Mouse (Mus musculus) right cerebral cortex, postnatal 25 days (tissue): ENCODE measurements around the gene Foxk1.

ENCODE experiments used
- DNase-seq: peaks from one replicate; pipeline ENCODE4 v3.0.0; 2022

The Foxk1 gene

DNA sequence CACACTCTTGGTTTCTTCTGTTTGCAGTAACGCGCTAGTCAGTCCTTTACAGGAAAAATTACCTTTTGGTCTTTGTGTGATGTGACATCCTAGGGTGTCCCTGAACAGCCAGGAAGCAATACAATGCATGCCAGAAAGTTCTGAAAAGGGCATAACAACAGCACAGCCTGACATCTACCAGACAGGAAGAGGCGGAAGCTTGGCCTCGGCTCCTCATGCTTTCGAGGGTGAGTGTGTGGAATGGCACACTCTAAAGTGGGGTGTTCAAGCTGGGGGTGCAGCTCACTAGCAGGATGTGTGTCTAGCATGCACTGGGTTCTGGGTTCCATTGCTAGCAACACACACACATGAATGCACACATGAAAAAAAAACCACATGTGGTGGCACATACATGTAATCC is 9.6 kb upstream of the Foxk1 start:
- no peak for DNase-seq

DNA sequence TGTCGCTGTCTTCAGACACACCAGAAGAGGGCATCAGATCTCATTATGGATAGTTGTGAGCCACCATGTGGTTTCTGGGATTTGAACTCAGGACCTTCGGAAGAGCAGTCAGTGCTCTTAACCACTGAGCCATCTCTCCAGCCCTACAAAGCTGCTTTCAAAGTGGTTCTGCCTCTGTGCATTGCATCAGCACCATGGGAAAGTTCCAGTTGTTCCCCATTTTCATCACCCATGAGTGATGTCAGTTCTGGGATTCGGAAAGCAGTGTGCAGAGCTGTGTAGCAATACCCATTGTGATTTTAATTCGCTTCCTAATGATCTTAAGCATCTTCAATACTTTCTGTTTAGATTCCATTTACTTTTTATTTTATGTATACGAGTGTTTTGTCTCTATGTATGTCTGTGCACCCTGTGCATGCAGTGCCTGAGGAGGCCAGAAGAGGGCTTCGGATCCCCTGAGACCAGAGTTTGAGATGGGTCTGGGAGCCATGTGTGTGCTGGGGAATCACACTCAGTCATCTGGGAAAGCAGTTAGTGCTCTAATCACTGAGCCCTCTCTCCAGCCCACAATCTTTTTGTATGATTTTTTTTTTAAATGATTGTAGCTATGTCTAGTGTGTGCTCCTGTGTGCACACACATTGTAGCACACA is 6.6 kb upstream of the Foxk1 start:
- DNase-seq = no peak

DNA sequence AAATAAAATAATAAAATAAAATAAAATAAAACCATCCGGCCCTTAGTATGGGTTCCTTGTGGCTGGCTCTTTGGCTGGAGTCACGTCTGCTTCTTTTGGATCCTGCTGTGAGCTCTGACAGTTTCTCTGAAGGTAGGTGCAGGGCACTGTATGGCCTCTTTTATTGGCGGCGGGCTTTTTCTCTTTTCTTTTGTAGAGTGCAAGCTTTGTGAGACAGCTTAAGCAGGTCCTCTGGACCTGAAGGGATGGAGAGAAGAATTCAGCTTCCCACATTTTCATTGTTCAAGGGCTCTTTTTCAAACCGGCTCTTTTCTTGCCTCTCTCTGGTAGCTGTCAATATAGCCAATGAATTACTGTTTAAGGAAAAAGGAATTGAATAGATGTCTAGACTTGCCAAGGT is 5.4 kb upstream of the Foxk1 start:
- DNase-seq = no peak

DNA sequence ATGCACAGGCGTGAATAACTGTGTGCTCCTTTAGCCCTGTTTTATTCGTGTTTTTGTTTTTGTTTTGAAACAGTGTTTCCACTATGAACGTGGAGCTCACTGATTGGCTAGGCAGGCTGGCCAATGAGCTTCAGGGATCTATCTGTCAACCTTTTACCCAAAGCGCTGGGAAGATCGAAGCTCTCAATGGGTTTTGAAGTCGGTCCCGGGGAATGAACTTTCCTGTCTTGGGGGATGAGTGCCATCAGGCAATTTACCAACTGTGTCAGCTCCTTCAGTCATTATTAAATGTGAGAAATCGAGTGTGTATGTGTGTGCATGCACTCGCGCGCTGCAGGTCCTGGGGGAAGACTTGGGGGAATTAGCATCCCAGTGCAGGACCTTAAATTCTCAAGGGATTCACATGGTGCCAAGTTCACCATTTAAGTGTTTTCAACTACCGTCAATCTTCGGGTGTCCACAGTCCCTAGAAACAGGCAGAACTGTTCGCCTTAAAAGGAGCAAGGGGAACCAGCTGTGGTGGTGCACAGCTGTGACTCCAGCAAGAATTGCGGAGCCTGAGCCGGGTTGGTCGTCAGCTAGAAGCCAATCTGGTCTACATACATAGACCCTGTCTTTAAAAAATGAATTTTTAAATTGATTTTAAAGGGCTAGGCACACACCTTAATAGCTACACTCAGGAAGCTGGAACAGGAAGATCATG is 965 bp upstream of the Foxk1 start:
- DNase-seq = no peak

DNA sequence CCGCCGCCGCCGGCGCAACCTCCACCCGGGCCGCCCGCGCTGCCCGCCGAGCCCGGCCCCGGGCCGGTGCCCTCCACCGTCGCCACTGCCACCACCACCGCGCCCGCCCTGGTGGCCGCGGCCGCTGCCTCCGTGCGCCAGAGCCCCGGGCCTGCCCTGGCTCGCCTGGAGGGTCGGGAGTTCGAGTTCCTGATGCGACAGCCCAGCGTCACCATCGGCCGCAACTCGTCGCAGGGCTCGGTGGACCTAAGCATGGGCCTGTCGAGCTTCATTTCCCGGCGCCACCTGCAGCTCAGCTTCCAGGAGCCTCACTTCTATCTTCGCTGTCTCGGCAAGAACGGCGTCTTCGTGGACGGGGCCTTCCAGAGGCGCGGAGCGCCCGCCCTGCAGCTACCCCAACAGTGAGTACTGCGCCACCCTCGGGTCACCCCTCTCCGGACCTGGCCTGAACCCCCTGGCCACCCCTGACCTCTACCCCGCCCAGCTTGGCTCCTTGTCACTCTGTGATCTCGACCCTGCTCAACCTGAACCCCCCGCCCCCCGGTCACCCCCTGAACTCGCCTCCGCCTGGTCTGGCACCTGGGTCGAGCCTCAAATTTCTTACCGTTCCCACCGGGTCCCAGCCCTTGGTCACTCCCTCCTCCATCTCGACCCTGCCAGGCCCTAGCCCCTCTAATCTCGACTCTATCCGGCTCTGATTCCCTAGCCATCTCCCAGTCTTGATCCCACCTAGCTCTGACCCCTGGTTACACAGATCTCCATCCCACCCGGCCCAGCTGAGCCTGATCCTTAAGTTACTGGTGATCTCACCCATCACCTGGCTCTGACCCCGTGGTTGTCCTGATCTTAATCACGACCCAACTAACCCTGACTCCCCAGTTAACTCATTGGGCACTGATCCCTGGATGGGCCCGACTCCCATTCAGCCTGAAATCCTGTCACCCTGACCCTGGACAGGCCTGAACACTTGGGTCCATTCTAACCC is 636 bp downstream of the Foxk1 start:
- DNase-seq = no peak

DNA sequence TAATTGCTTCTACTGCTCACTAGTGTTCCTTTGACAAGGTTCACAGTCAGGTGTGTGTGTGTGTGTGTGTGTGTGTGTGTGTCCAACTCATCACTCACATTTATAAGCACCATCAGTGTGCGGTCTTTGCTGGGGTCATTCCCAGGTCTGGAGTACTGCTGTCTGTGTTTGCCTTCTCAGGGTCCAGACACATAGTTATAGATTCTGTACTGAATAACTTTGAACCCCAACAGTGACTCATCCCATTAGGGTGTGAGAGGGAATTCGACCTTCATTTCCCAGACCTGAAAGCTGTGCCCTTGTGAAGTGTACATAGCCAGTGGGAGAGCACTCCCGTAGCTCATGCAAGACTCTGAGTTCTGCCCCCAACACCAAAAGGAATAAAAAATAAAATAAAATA is 2.4 kb downstream of the Foxk1 start:
- DNase-seq = no peak

DNA sequence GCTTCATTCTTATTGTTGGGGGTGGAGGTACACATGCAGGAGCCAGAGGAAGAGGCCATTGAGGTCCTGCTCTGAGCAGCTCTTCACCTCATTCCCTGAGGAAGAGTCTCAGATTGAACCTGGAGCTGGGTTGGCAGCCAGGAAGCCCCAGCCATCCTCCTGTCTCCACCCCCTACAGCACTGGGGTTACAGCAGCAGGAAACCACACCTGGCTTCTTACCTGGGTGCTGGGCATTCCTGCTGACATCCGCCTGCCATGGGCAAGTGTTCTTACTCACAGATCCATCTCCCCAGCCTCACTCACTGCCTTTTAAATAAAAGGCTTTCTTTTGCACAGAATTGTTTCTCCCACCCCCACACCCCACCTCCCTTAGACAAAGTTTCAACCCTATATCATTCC is 3.0 kb downstream of the Foxk1 start:
- DNase-seq = no peak

DNA sequence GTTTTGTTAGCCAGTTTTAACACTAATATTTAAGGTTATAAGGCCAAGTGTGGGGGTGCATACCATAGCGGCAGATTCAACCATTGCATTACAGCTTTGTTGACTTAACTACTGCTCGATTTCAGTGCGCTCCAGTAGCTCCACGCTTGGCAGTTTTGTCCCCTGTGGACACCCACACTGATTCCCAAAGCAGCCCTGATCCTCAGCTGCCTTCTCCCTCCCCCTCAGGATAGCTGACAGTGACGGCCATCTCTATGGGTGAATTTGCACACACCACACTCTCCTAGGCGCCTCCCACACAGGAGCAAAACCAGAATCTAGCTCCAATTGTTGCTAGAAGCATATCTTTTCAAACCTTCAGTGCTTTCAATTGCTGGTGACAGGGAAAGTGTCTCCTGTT is 4.1 kb downstream of the Foxk1 start:
- DNase-seq = peak; percentile 57

DNA sequence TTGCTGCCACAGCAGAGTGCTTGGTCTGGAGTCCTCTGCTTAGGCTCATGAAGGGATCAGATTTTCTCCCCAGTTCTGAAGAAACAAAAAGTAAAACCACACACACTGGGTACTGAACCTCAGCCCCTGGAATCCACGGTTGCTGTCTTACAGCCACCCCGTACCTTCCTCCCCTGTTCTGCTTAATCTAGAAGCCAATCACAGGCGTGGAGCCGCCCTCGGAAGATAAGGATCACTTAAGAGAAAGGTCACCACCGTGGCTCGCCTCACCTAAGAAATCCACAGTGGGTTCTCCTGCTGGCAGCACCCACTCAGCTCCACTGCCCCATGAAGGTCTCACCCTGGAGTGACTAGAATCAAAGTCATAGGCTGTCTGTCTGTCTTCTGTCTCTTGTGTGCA is 5.1 kb downstream of the Foxk1 start:
- no peak for DNase-seq

DNA sequence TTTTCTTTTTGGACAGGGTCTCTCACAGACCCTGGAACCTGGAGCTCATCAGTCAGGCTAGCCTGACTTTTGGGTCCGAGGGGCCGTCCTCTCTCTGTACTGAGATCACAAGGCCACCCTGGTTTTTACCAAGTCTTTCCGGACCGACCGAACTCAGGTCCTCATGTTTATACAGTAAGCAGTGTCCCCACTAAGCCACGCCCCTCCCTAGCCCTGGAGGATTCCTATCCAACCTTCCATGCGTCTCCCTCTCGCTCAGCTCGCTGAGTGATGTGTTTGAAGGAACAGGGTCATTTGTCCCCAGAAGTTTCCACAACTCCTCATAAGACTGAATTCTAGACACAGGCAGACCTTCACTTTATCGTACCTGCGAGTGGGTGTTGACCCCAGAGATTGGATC is 5.6 kb downstream of the Foxk1 start:
- no peak for DNase-seq

DNA sequence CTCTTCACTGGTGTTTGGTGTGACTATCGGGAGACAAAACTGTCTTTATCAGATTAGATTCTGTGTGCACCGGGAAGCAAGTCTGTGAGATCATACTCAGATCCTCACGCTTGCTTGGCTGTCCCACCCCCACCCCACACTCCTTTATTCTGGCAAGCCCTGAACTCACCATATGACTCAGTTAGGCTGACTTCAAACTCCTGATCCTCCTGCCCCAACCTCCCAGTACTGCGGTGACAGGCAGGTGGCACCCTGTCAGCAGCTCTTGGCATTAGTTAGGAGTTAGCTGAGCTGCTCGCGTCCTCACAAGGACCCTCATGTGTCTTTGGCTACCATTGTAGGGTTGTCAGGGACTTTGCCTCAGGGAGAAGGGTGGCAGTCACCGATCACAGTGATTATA is 6.1 kb downstream of the Foxk1 start:
- no peak for DNase-seq

DNA sequence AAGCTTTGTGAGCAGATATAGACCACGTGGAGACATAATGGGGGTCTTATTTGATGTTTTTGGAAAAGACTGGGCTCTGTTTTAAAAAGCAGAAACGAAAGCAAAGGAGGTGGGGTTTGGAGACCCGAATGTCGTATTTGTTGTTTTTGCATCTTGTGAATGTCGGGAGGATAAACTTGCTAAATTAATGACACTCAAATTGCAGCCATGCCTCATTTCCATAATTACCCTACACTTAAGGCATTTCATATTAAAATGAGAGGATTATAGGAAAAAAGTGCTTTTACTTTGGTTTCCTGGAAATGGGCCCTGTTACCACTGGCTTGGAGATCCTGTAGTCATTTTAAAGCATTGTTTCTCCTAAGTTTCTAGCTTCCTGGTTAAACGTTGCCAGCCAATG is 7.9 kb downstream of the Foxk1 start:
- DNase-seq = no peak

DNA sequence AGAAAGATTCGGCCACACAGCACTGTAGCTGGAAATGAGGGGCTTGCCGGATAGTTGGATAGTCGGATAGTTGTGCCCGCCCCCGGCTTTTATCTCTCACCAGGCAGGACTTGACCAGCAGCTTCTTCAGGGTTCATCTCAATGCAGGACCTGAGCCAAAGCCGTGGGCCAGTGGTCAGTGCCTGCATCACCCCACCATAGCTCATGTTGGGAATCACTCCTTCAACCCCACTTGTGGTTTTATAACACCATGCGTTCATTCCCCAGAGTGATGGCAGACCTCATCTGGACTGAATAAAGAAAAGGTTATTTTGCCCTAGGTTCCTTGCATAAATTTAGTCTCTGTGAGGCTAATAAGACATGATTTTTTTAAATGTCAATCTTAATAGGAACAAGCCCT is 9.1 kb downstream of the Foxk1 start:
- no peak for DNase-seq

DNA sequence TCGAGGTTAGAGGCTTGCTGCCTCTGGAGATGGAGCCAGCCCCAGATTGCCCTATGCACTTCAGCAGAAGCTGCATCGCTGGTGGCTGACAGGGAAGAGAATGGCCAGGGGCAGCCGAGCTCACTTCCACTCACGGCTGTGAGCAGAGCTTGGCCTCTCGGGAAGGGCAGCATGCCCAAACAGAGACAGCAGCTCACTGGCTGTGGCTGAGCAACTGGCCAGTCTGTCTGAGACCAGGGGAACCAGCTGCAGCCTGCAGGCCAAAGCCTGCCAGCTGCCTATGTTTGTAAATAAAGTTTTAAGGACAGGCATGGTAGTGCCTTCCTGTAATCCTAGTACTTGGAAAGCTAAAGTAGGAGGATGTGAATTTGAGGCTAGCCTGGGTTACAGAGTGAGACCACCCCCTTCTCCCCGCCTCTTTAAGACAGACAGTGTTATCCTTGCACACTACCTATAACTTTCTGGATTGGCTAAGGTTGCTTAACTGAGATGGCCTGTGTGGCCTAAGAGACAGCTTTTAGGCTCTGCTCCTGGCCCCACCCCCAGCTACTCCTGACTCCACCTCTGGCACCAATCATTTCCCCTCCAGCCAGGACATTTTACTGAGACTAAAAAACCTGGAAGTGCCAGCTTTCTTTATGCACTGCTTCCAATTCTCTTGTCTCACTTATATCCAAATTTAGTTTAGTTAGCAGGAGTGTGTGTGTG is 11.5 kb downstream of the Foxk1 start:
- DNase-seq = no peak

DNA sequence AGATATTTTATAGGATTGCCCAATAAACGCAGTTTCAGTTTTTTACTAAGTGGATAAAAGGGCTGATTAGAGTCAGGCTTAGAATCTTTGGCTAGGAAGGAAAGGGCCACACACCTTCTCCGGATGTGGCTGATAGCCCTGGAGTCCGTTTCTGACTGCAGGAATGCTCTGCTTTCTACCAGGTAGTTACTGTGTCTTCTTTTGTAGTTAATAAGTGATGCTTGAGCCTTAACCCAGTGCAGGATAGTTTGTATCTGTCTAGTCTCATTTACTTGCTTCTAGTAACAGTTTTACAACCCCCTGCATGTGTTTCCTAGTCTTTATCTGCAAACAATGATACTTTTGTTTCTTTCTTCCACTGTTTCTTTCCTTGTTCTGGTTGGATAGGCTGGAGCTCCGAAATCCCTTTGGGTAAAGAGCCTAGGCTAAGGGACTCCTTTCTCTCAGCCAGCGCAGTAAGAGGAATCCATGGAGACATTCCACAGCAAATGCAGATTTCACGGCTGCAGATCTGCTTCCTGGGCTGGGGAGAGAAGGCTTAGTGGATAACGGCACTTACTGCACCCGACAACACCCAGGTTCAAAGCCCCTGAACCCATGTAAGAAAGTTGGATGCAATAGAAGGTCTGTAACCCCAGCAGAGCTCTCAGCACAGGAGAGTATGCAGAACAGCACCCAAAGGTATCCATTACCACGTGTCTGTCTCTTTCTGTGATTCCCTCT is 12.6 kb downstream of the Foxk1 start:
- DNase-seq = no peak

DNA sequence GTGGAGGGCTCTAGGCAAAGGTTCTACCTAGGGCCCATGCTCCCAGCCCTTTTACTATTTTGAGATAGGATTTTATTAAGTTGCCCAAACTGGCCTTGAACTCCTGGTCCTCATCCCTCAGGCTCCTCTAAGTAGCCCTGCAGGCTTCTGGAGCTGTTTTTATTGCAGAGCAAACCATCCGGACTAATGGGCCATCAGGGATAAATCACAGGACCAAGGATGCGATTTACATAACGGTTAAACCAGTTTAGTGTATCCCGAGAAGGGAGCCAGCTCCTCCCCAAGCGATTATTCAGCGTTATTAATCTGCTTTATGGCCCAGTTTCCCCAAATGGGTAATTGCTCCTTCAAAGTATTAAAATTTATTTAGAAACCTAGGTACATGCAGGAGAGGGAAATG is 14.1 kb downstream of the Foxk1 start:
- DNase-seq = no peak

DNA sequence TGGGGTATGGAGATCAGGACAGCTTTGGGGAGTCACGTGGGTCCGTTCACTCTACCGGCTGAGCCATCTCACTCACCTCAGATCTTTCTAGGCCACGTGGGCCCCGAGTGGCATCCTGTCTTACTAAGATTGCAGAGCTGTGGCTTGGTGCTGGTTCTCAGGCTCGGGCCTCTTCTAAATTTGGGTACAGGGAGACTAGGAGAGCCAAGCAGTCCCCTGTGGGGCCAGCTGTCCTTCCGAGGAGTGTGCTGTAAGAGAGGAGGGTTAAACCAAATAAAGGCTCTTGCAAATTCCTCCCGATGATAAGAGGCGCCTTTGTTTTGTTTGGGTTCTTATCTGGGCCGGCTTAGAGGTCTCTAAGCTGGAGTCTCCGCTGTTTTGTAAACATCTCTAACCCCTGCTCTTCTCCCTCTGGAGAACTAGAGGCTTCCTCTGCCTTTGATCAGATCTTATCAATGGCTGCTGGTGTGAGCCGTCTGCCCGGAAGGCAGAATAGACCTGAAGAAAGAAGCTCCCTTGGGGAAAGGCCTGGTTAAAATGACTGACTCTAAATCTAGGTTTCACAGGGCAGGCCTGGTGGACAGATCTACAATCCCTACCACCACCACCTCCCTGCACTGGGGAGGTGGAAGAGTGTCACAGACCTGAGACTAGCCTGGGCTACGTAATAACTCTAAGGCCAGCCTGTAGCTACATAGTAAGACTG is 14.9 kb downstream of the Foxk1 start:
- DNase-seq = no peak

DNA sequence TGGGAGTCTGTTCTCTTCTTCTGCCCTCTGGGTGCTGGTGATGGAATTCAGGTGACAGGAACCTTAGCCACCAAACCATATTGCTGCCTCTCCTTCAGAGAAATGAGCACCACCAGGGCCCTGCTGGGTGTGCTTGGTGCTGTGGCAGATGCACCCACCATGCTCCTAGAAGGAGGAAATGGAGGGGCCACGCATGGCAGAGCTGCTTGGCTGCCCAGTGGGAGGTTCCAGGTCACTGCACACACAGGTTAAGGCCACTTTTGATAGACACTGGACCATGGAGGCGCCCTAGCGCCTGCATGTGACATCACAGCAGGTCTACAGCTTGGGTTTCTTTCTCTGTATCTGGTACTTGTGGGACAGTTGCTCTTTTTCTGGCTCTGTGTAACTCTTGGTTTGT is 15.8 kb downstream of the Foxk1 start:
- no peak for DNase-seq

DNA sequence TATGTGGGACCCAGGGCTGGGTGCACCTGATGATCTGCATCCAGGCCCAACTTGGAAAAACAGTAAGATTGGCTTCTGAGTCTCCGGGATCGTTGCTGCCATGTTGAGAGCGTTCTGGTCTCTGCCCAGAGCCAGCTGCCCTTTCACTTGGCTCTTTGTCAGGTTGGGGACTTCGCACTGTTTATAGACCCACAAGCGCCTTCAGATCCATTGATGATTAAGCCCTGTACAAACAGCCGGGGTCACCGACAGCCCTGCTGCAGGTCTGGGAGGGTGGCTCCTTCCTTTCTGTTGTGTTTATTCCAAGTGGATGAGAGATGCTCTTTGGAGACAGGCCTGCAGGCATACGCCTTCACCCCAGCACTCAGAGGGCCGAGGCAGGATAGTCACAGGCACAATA is 16.6 kb downstream of the Foxk1 start:
- no peak for DNase-seq

DNA sequence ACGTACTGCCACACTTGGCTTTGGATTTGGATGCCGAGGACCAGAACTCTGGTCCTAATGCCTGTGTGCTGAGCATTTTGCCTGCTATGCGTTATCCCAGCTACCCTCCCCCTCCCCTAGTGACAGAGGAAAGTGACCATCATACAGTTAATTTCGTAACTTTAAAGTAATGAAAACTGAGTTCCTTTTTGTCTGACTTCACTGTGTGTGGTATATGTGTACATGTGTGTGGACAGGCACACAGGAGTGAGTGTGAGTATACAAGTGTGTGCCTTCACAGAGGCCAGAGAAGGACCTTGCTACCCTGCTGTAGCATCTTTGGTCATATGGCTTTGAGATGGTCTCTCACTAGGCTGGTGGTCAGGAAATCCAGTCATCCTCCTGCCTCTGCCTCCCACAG is 17.1 kb downstream of the Foxk1 start:
- no peak for DNase-seq

DNA sequence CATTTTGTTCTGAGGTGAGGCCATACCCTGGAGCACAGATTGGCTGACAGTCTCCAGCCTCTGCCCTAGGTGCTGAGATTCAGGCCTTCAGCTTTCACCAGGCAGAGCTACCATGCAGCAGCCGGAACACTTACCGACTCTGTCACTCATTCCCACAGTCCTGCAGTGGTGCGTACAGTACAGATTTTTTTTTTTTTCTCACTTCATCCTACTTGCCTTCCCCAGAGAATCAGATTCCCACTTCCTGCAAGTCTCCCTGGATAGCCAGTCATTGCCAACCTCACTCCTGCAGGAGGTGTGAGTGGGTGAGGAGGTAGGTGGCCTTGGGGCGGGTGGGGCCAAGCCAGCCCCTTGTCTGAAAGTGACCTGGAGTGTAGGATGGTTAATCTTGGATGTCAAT is 19.0 kb downstream of the Foxk1 start:
- DNase-seq = no peak

DNA sequence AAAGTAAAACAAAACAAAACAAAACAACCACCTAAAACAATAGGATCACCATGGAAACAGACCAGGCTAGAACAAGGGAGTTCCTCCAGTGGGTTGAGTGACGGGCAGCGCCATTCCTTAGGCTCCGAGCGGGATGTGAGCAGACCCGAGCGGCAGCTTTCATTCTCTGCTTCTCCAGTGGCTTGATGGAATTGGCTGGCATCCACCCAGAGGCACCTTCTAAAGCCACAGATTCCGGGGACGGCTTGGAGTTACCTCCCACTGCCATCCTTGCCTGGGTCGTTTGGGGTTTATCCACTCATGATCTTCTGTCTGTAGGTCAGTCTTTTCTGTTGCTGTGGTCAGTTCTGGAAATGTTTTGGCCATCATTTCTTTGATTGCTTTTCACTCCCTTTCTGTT is 19.6 kb downstream of the Foxk1 start:
- DNase-seq = no peak
